Mouse (Mus musculus) CD8-positive naive resting alpha-beta T cell, adult 2 months (primary cell): Measurements from ENCODE around the gene Fam185a.

Experiments
- DNase-seq, 2 experiments: peaks; one replicate each; pipeline ENCODE4 v3.0.0; 2022; ENCODE audit warnings: low read depth in 2 of 2, low spot score in 2 of 2

The Fam185a gene

DNA sequence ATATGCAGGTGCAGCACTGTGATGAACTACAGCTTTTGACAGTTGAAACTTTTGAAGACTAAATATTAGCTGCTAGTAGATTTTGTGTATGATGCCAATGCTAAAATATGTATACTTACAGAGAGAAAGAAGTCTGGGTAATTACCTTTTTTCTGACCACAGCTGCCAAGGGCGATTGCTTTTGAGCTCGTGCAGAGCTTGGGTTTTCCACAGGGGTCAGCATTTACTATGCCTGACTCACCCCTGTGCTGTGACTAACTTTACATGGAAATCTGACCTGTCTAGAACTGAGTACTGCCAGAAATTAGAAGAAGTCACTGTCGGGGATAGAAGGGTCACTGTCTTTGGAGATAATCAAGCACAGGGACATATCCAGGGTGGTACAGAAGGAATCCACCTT lies 67.5 kb downstream of the Fam185a start:
- no peak for DNase-seq

DNA sequence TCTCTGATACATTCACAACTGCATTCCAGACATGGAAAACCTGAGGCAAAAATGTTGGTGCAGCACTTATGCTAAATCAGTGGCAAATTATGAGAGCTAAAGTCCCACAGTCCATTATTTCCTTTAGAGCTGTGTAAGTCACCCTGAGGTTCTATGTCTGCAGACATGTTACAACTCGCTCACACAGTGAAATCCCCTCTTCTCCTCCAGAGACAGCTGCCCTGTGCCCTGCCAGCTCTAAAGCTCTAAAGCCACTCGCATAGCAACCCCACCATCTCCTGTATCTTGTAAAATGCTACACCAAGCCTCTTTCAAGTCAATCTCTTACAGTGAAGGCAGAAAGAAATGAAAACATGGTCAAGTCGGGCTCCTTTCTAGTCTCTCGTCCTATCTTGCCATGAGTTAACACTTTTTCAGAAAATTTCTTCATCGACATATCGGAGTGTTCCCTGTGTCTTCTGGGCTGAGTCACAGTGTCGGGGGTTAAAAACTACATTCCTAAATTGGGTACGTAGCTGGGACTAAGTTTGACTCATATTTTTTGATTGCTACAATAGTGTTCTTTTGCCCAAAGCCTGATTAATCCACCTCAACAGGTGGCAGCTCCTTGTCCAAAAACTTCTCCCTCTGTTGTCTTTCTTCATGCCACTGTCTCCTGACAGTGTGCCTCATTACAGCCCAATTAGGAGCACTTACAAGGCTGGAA lies 68.7 kb downstream of the Fam185a start:
- no peak for DNase-seq

- no peak for DNase-seq
These were observed 70.0 kb downstream of the Fam185a start for GRCm38 (mm10) chr5:21494781-21495180.

GRCm38 (mm10) chr5:21496321-21496720 lies 71.6 kb downstream of the Fam185a start:
- no peak for DNase-seq

DNA sequence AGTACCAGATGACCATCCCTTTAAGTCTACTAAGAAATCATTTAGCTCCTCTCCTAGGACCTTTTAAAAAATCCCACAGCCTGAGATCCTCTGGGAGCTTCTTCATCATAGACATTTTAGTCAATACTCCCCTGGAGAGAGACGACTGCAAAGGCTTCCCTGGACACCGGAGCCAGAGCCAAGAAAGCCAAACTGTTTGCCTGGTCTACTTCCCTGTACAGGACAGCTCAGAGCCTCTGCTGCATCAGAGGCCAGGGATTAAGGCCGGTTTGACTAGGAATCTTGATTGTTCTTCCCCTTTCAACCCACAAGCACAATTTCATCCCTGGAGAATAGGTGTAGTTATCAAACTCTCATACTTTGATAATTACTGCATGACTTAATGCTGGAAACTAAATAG lies 72.1 kb downstream of the Fam185a start:
- no peak for DNase-seq

DNA sequence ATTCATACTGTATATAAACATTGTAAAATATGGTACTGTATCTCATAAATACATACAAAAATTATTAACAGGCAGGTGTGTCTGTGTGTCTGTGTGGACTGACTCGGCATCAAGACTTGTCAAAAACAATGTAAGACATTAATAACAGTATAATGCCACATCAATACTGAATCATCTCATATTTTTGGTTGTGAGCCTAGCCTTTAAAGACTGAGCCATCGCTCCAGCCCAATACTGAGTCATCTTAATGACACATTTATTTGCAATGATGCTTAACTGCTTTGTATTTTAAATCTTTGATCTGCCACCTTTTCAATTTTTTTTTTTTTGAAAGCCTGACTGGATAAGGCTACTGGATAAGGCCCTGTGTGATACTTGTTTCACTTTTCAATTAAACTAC lies 73.7 kb downstream of the Fam185a start:
- DNase-seq: no peak

DNA sequence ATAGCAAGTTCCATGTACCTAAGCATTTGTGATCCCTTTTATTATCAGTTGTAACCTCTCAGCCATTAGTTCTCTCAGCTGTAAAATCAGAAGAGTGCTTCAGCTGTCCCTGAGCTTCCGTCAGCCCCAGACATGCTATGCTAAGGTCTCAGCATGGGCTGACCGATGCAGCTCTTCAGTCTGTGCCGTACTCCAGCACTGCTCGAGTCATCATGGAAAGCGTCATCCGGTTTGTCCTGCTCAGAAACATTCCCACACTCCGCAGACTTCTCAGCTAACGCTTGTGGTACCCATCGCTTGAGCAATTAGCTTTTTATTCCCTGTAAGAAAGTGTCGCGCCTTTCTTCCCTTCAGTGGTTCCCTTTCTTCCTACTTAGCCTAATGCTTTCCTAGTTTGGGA lies 74.2 kb downstream of the Fam185a start:
- DNase-seq: no peak

DNA sequence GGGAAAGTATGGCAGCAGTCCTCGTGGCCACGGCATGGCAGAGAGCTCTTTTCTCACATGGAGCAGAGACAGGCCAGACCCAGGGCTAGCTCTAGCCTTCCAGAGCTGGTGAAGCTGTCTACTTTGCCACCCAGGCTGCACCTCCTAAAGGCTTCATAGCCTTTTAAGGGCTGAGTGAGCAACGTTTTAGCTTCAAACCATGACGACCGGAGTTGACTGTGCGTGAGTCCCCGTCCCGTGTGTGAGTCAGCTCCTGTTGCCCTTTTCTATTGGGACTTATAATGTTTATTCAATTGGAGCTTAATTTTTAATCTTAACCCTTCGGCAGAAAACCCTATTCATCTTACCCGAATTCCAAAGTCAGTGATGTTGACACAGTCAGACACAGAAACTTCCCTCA lies 75.4 kb downstream of the Fam185a start:
- DNase-seq: no peak

GRCm38 (mm10) chr5:21500941-21501340 lies 76.2 kb downstream of the Fam185a start:
- no peak for DNase-seq

GRCm38 (mm10) chr5:21502936-21503610 lies 78.3 kb downstream of the Fam185a start:
- no peak for DNase-seq

DNA sequence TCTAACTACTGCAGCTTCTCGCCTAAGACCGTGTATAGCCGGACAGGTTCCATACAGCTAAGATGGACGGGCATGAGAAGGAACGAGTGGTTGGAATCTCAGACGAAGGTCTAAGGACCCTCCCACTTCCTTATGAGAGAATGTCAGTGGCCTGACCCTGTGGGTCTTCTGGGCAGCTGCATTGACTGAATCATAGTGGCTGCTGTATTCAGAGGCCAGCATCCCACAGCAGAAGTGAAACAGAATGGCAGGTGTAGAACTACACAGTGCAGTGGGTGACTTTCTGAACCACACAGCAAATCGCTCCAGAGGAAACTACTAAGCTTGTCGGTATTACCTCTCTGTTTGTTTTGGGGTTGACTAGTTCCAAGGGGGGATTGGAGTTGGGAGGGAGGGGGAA lies 80.4 kb downstream of the Fam185a start:
- DNase-seq: no peak

GRCm38 (mm10) chr5:21506887-21507286 lies 82.1 kb downstream of the Fam185a start:
- no peak for DNase-seq

- DNase-seq: no peak
These were observed 85.0 kb downstream of the Fam185a start for GRCm38 (mm10) chr5:21509801-21510200.

- no peak for DNase-seq
These were observed 88.6 kb downstream of the Fam185a start for GRCm38 (mm10) chr5:21513363-21513762.

DNA sequence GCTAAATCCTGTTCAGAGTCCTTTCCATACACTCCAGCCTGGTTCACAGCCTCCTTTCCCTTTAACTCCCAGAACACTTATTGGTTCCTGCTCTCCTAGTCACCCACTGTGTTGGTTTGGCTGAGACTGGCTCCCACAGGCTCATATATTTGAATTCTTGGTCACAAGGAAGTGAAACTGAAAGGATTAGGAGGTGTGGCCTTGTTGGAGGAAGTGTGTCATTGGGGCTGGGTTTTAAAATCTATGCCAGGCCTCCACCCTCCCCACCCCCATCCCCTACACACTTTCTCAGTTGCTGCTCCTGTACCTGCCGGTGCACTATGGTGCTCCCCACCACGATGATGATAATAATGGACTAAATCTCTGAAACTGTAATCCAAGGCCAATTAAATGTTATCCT lies 92.8 kb downstream of the Fam185a start:
- DNase-seq: no peak

GRCm38 (mm10) chr5:21518207-21518606 lies 93.4 kb downstream of the Fam185a start:
- no peak for DNase-seq

GRCm38 (mm10) chr5:21519166-21519565 lies 94.4 kb downstream of the Fam185a start:
- no peak for DNase-seq

- no peak for DNase-seq
These were observed 102.2 kb downstream of the Fam185a start for GRCm38 (mm10) chr5:21526835-21527485.

GRCm38 (mm10) chr5:21527488-21527911 lies 102.7 kb downstream of the Fam185a start:
- DNase-seq: no peak

GRCm38 (mm10) chr5:21528068-21528842 lies 103.5 kb downstream of the Fam185a start:
- no peak for DNase-seq

DNA sequence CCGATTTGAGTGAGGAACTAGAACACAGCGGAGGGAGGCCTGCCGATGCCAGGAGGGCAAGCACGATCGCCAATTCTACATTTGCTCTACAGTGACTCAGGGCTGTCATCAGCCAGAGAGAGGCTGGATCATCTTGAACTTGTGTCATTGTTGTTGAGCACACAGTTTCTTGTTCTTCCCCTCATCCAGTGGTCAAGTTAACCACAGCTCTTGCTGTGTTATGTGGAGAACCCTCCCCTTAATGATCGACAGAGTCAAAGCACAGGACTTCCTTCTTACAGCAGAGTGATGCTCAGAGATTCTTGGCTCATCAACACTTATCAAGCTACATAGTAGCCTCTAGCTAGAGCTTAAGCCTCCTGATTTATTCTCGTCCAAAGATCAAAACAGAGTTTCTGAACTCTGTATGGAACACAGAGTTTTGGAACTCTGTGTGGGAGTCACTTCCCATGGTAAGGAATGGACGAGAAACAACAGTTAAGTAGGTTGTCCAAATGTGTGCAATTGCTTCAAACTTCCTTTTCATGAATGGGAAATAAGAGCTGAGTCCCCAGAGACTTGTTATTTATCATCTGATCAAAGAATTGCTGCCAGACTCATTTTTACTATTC lies 104.5 kb downstream of the Fam185a start:
- DNase-seq: no peak
